Comparison of ENCODE assay signal across 13 mouse cellular contexts in the genomic region with DNA sequence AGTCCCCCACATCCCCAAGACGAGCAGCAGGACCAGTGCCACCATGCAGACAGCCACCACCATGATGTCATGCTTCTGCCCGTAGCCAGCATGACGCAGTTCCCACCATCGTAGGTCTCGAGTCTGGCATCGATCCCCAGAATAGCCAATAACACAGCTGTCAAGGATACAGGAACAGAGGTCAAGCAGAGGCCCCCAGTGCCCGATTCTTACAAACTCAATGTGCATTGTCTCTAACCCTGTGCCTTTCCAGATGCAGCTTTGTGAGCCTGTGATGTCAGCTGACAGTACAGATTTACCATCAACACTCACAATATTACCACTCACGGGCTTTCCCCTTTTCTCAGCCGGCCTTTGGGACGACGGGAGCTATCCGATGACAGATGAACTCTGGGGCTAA.
"Had no signal": no experiment of that assay in that cellular context is flagged by ENCODE, and none has a peak within 500 bp of the region (broad histone marks: within the 10 kb centered on the region; RNA-seq: fewer than 3 reads in every experiment).

No protein-coding gene starts in this region.

- H3K4me2 ChIP-seq: liver, embryonic 11.5 days; liver, embryonic 13.5 days; liver, embryonic 15.5 days; lung, embryonic 15.5 days; midbrain, embryonic 15.5 days; neural tube, embryonic 13.5 days; stomach, embryonic 15.5 days had no signal

- H3K27me3 ChIP-seq: liver, embryonic 13.5 days; liver, embryonic 15.5 days; lung, embryonic 15.5 days; megakaryocyte, embryonic 14.5 days; midbrain, embryonic 15.5 days; neural tube, embryonic 13.5 days; stomach, embryonic 15.5 days had no signal

- H3K4me3 ChIP-seq: liver, embryonic 13.5 days; liver, embryonic 15.5 days; lung, embryonic 15.5 days; megakaryocyte, embryonic 14.5 days; midbrain, embryonic 15.5 days; neural tube, embryonic 13.5 days; stomach, embryonic 15.5 days had no signal

- DNase-seq: liver, embryonic 13.5 days; liver, postnatal 0 days; lung, adult 2 months had no signal

- H3K9ac ChIP-seq: liver, embryonic 13.5 days; liver, embryonic 15.5 days; liver, postnatal 0 days; lung, embryonic 15.5 days; midbrain, embryonic 15.5 days; neural tube, embryonic 13.5 days; stomach, embryonic 15.5 days had no signal

- H3K4me1 ChIP-seq: liver, embryonic 13.5 days; liver, embryonic 15.5 days; megakaryocyte, embryonic 14.5 days; midbrain, embryonic 15.5 days; stomach, embryonic 15.5 days had no signal

- H3K36me3 ChIP-seq: liver, embryonic 13.5 days; liver, embryonic 15.5 days; lung, embryonic 15.5 days; midbrain, embryonic 15.5 days; neural tube, embryonic 13.5 days; stomach, embryonic 15.5 days had no signal

- ATAC-seq: liver, postnatal 0 days; lung, postnatal 0 days had no signal

- H3K9me3 ChIP-seq: liver, embryonic 13.5 days; liver, embryonic 15.5 days; lung, embryonic 15.5 days; megakaryocyte, embryonic 14.5 days; midbrain, embryonic 15.5 days; neural tube, embryonic 13.5 days; stomach, embryonic 15.5 days had no signal

- H3K27ac ChIP-seq: liver, embryonic 13.5 days; liver, embryonic 15.5 days; lung, embryonic 15.5 days; macrophage; midbrain, embryonic 15.5 days; neural tube, embryonic 13.5 days; stomach, embryonic 15.5 days; stomach, postnatal 0 days had no signal
